Mouse (Mus musculus) hindbrain, embryonic 16.5 days (tissue): ENCODE measurements around the gene Ncln. TPM values are rescaled to one million over a fixed set of nuclear protein-coding genes. Genes with fewer than 3 reads are reported as not detected.

Source experiments
- ATAC-seq: fragments of 200-750 bp; cut with Nextera tagmentation; 2 replicates; pipeline ENCODE4 v1.8.0; 2017; ENCODE audit warnings: moderate TSS enrichment, moderate library complexity
- H3K27ac ChIP-seq: fragments of 300-500 bp; sonication (generic); 2 replicates; pipeline ENCODE4 v1.5.1; 2014; ENCODE audit warnings: low read depth, mild to moderate bottlenecking, control low read depth, low read length, moderate library complexity
- H3K27me3 ChIP-seq: fragments of 300-500 bp; sonication (generic); replicated peaks from 2 replicates; pipeline ENCODE4 v1.6.1; 2014; ENCODE audit warnings: low read length; ENCODE audit not compliant: control insufficient read depth, insufficient read depth
- H3K36me3 ChIP-seq: fragments of 300-500 bp; sonication (generic); 2 replicates; pipeline ENCODE4 v1.6.1; 2014; ENCODE audit warnings: mild to moderate bottlenecking, low read length, moderate library complexity, mixed read lengths; ENCODE audit not compliant: control insufficient read depth, insufficient read depth
- H3K4me1 ChIP-seq: fragments of 300-500 bp; sonication (generic); 2 replicates; pipeline ENCODE4 v1.6.1; 2014; ENCODE audit warnings: low read depth, low read length; ENCODE audit not compliant: control insufficient read depth, insufficient read depth
- H3K4me2 ChIP-seq: fragments of 300-500 bp; sonication (generic); 2 replicates; pipeline ENCODE4 v1.6.1; 2014; ENCODE audit warnings: mild to moderate bottlenecking, low read length, control low read depth, moderate library complexity
- H3K4me3 ChIP-seq: fragments of 300-500 bp; sonication (generic); 2 replicates; pipeline ENCODE4 v1.5.1; 2014; ENCODE audit warnings: mild to moderate bottlenecking, low read length, control low read depth, moderate library complexity
- H3K9ac ChIP-seq: fragments of 300-500 bp; sonication (generic); 2 replicates; pipeline ENCODE4 v1.6.1; 2014; ENCODE audit warnings: low read depth, mild to moderate bottlenecking, control low read depth, low read length, moderate library complexity
- H3K9me3 ChIP-seq: fragments of 300-500 bp; sonication (generic); 2 replicates; pipeline ENCODE4 v1.6.1; 2014; ENCODE audit warnings: mild to moderate bottlenecking, low read length, moderate library complexity; ENCODE audit not compliant: control insufficient read depth
- WGBS: fragments of 180-500 bp; shearing (Covaris S2); extraction: QIAGEN DNeasy Blood & Tissue Kit; methylation state at CpG from one replicate; pipeline ENCODE4 v1.1.7; 2014; 5-methylcytosine and 5-hydroxymethylcytosine counted together
- polyA plus RNA-seq: library from polyadenylated mRNA; unstranded; fragments of >200 nt; fragmentation: Nextera tagmentation; extraction: Ambion mirVana; gene quantifications from 2 replicates; pipeline ENCODE4 v1.2.1, GENCODE M21; 2015

Ncln gene
- polyA plus RNA-seq, 1 experiment from 2014 or later, result 68.9 TPM

DNA sequence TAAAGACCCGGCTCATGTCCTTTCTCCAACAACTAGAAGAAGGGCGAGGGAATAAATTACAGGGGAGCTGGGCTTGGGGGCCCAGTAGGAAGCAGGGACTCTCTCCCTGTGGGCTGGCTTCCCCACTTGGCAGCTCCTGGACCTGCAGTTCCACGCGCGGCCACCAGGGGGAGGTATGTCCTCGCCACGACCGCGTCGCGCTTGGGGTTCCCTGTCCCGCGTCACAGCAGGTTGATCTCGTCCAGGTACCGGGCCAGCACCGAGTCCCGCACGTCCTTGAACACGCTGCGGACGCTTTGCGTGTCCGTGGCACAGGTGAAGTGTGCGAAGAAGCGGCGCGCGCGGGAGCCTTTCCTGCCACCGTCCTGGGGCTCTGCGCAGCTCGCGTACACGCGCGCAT is 6.5 kb upstream of the Ncln start:
- Histone ChIP-seq H3K9ac (peak overlapping the region; percentile 66), H3K4me3 (peak overlapping the region; percentile 47), H3K9me3 (no peaks in the 10 kb centered on the region), H3K4me1 (peaks cover 3% of the 10 kb centered on the region; the same call in 1 of the 2 replicates), H3K4me2 (peak overlapping the region; percentile 87), H3K27me3 (no peaks in the 10 kb centered on the region), H3K36me3 (no peaks in the 10 kb centered on the region), H3K27ac (no peak overlapping the region)
- WGBS, result 12% methylated on average over 30 of the region's 36 CpGs
- ATAC-seq, result peak; percentile 47

GRCm38 (mm10) chr10:81501863-81502262 is 5.7 kb upstream of the Ncln start:
- Histone ChIP-seq H3K36me3 (no peaks in the 10 kb centered on the region), H3K9ac (no peak overlapping the region), H3K9me3 (no peaks in the 10 kb centered on the region), H3K4me3 (no peak overlapping the region), H3K27me3 (no peaks in the 10 kb centered on the region), H3K4me2 (no peak overlapping the region), H3K27ac (no peak overlapping the region), H3K4me1 (peaks cover 10% of the 10 kb centered on the region)
- 82% methylated on average over 5 of the region's 5 CpGs for WGBS
- no peak for ATAC-seq

DNA sequence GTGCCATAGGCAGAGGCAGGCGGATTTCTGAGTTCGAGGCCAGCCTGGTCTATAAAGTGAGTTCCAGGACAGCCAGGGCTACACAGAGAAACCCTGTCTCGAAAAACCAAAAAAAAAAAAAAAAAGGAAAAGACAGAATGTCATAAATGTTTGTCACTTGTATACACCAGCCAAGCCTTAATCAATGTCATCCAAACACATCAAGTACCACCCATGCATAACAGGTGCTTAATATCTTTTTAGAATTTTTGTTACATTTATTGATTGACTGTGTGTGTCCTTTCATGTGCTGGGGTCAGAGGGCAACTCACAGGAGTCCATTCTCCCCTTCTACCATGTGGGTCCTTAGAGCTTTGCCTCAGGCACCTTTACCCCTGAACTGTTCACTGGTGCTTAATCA is 3.8 kb upstream of the Ncln start, which contains the start of gene S1pr4:
TSS of gene S1pr4 (minus strand) at position 101 of the 400 bp plus-strand sequence.
- no peak within 1 kb of the TSS for H3K27ac ChIP-seq
- no peaks in the 10 kb centered on the region for H3K9me3 ChIP-seq
- H3K27me3 ChIP-seq, result no peaks in the 10 kb centered on the region
- no peak within 1 kb of the TSS for H3K4me3 ChIP-seq
- no peak within 1 kb of the TSS for H3K4me2 ChIP-seq
- WGBS, result 98% methylated on average over 3 of the region's 3 CpGs
- no peak for ATAC-seq
- H3K36me3 ChIP-seq, result no peaks in the 10 kb centered on the region
- H3K4me1 ChIP-seq, result peaks cover 17% of the 10 kb centered on the region
- no peak within 1 kb of the TSS for H3K9ac ChIP-seq

DNA sequence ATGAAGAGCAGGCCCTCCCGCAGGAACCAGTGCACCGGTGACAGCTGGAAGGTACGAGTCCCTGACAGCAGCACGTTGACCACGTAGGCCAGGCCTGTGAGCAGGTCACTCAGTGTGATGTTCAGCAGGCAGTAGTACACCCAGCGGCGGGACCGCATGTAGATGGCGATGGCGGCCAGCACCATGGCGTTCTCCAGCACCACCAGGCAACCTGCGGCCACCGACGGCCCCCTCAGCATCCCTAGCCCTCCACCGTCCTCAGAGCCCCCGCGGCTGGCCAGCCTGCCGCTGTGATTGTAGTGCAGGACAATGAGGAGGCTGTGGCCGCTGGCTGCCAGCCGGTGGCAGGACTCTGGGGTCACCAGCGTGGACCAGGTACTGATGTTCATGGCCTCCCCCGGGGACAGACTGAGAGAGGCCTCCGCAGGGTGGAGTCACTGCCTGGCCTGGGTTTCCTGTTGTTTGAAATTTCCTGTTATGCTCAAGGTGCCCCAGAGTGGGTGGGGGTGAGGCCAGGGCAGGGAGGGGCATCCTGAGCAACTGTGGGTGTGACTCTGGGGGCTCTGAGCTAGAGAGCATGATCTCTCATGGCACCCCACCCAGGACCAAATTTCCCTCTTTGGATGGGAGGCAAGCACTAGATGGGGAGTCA is 3.2 kb upstream of the Ncln start:
- H3K27ac ChIP-seq, result no peak overlapping the region
- no peaks in the 10 kb centered on the region for H3K27me3 ChIP-seq
- no peak overlapping the region for H3K9ac ChIP-seq
- WGBS, result 72% methylated on average over 23 of the region's 23 CpGs
- no peak overlapping the region for H3K4me3 ChIP-seq
- H3K4me1 ChIP-seq, result peaks cover 23% of the 10 kb centered on the region
- no peaks in the 10 kb centered on the region for H3K9me3 ChIP-seq
- H3K4me2 ChIP-seq, result no peak overlapping the region
- no peaks in the 10 kb centered on the region for H3K36me3 ChIP-seq
- ATAC-seq, result no peak

DNA sequence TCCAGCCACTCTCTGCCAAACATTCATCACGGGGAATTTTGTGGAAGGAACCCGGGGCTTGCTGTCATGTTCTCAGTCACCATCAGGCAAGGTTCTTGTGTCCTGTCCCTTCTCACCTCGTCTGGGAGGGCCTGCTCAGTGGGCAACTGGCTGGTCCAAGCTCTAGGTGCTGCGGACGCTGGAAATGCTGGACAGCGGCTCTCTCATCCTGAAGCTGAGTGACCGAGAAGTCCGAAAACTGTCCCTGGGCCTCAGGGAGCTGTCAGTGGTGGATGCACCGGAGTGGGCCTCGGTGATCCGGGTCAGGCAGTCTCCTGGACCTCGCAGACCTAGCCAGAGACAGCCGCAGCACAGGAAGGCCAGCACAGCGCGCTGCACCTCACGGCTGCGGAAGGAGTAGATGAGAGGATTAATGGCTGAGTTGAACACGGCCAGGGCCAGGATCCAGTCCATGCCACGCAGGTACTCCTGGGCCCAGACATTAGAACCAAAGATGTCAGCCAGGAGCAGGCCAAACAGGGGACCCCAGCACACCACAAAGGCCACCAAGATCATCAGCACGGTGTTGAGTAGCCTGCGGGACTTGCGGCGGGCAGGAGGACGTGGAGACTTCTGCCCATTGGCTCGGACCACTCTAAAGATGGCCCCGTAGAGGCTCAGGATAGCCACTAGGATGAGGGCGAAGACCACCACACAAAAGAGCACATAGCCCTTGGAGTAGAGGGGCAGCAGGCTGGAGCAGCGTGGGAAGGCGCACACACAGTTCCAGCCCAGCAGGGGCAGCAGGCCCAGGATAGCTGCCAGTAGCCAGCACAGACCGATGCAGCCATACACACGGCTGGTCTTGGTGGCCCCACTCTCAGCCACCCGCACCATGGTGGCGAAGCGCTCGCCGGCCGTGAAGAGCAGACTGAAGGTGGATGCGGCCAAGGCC is 2.4 kb upstream of the Ncln start:
- no peaks in the 10 kb centered on the region for H3K27me3 ChIP-seq
- peaks cover 28% of the 10 kb centered on the region for H3K4me1 ChIP-seq
- WGBS, result 86% methylated on average over 38 of the region's 38 CpGs
- H3K9ac ChIP-seq, result no peak overlapping the region
- no peak for ATAC-seq
- H3K27ac ChIP-seq, result no peak overlapping the region
- H3K4me3 ChIP-seq, result no peak overlapping the region
- H3K9me3 ChIP-seq, result no peaks in the 10 kb centered on the region
- H3K4me2 ChIP-seq, result no peak overlapping the region
- H3K36me3 ChIP-seq, result no peaks in the 10 kb centered on the region

- peak overlapping the region; percentile 98 for H3K4me2 ChIP-seq
- H3K4me1 ChIP-seq, result peaks cover 24% of the 10 kb centered on the region
- 80% methylated on average over 17 of the region's 17 CpGs for WGBS
- no peak overlapping the region for H3K4me3 ChIP-seq
- no peaks in the 10 kb centered on the region for H3K27me3 ChIP-seq
- H3K9me3 ChIP-seq, result no peaks in the 10 kb centered on the region
- no peak for ATAC-seq
- H3K36me3 ChIP-seq, result peaks cover 3% of the 10 kb centered on the region
- no peak overlapping the region; the same call in 1 of the 2 replicates for H3K9ac ChIP-seq
- peak overlapping the region; percentile 73 for H3K27ac ChIP-seq
Measured at GRCm38 (mm10) chr10:81497401-81498270, 1.4 kb upstream of the Ncln start.

DNA sequence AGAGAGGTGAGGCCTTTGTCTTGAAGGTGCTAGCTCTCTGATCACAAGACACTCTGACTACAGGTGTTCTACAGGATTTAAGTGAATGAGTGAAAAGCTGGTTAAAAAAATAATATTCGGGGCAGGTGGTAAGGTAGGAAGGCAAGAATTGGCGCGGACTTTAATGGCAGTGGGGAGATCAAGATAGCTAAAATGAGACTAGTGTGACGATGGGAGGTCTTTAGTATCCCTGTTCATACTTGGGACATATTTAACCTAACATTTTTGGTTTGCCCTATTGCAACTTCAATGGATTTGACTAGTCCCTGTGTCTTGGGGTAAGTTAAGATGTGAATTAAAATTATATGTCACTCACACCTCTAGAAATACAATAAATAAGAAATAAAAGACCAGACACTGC is 777 bp upstream of the Ncln start:
- no peak for ATAC-seq
- Histone ChIP-seq H3K4me1 (peaks cover 24% of the 10 kb centered on the region), H3K9me3 (no peaks in the 10 kb centered on the region), H3K4me3 (peak overlapping the region; percentile 77), H3K36me3 (peaks cover 6% of the 10 kb centered on the region), H3K27ac (peak overlapping the region; percentile 73), H3K4me2 (peak overlapping the region; percentile 98), H3K9ac (peak overlapping the region; percentile 58), H3K27me3 (no peaks in the 10 kb centered on the region)
- WGBS, result 30% methylated on average over 4 of the region's 4 CpGs

- no peaks in the 10 kb centered on the region for H3K27me3 ChIP-seq
- H3K9me3 ChIP-seq, result no peaks in the 10 kb centered on the region
- peak overlapping the region; percentile 79 for H3K27ac ChIP-seq
- peak overlapping the region; percentile 98 for H3K4me2 ChIP-seq
- H3K4me1 ChIP-seq, result peaks cover 24% of the 10 kb centered on the region
- H3K9ac ChIP-seq, result peak overlapping the region; percentile 78
- peak overlapping the region; percentile 77 for H3K4me3 ChIP-seq
- ATAC-seq, result peak; percentile 22
- WGBS, result 5% methylated on average over 19 of the region's 41 CpGs
- H3K36me3 ChIP-seq, result peaks cover 14% of the 10 kb centered on the region
Measured at GRCm38 (mm10) chr10:81495616-81496263, 452 bp downstream of the Ncln start.
